Mouse (Mus musculus) spleen, postnatal 36 days (tissue): ENCODE measurements at regions not wholly inside any gene's neighbourhood (a gene's known extent, or its start where the extent isn't known, plus 50 kb on each side); places are given as distances from the start of the nearest gene placed in this dataset.
A peak's percentile ranks its signal among the peaks of the same experiment; 100 is the strongest.

Source experiments
- DNase-seq, 2 experiments: peaks; one replicate each; pipeline ENCODE4 v3.0.0; 2022; ENCODE audit warnings: low spot score in 2 of 2, mixed read lengths in 1 of 2

- DNase-seq, result no peak
Observed at GRCm38 (mm10) chr11:23996250-23996649, 78.6 kb downstream of the A830031A19Rik start.

GRCm38 (mm10) chr11:23994160-23994559, 80.7 kb downstream of the A830031A19Rik start:
- no peak for DNase-seq

DNA sequence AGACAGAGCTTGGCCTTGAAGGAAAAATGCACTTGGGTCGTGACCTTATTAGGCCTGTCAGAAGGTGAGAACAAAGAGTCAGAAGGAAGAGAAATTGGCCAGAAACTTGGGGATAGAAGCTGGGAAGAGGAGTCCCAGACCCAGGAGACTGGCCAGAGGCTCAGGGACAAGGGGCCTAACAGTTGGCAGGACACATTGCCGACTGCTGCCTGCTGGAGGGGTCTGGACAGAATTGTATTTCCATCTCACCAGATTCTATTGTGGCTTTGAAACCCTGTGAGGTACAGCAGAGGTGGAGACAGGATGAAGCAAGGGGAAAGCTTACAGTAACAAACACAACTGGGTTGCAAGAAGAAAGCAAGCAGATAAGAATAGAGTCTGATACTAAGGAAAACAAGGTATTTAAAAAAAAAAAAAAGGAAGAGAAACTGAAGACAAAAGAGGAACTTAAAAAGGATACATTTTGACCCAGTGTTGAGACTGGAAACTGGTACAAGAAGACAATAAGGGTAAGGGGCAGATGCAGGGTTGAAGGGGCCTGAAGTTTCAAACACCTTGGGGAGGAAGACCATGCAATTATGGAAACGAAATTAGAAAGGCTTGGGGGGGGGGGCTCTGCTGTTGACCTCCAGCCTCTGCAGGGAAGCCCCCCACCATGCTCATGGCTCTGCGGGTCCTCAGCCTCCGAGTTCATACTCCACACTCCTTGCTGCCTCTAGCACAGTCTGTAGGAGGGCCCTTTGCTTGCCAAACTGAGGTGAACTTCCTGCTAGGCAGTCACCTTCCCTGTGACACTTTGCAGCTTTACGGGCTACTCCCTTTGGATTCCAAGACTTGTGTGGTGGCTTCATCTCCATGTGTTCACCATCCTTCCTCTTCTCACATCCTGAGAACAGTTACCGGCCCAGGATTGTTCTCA, 87.1 kb downstream of the A830031A19Rik start:
- DNase-seq, result peak; percentile 43 to 46

DNA sequence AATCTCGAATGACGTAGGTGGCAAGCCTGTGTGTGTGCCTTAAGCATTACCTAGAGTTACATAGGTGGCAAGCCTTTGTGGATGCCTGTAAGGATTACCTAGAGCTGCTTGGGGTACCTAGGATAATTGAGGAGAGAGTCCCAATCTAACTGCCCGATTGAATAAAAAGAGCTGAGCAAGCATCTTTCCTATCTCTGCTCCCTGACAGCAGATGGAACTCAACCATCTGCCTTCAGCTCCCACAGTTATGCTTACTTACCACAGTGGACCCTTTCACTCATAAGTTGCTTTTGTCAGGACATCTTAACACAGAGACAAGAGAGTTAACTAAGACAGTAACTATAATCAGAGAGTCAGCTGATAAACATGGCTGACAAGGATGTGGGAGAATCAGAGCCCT, 89.6 kb downstream of the A830031A19Rik start:
- DNase-seq, result no peak

DNA sequence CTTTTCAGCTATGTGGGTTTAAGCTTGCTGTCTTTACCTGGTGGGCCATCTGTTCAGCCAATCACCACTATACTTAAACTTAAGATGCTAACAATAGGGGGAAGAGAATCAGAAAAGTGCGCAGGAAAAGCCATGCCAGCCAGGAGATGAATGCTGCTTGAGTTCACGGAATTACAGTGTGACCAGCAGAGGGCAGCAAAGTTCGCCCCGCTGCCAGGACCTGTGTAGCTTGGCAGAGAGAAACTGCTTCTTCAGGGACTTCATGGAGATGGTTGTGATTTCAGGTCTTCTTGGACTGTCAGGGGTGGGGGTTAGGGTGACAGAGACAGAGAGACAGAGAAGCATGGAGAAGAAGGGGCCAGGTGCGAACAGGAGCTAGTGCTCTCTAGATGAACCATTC, 84.3 kb upstream of the Papolg start:
- DNase-seq, result peak; percentile 58 to 60

DNA sequence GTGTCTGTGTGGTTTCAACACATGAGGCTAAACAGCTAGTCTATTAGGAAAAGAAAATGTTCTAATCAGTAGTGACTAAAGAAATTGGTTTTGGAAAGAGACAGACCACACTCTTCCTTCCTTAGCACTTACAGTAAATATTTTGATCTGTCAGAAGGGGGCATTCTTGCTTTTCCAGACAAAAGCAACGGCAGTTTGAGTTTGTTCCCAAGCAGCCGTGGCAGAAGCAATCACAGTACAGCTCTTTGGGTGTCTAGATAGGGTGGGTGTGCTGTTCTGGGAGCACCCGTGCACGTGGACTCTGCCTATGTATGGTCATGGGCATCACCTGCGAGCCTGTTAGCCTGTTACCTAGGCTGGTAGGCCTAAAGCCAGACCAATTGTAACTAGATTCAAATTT, 83.2 kb upstream of the Papolg start:
- no peak for DNase-seq

GRCm38 (mm10) chr11:23977096-23977495, 82.0 kb upstream of the Papolg start:
- DNase-seq, result no peak

- DNase-seq, result peak in 1 of 2 experiments; percentile 1
Observed at GRCm38 (mm10) chr11:23954323-23954722, 59.3 kb upstream of the Papolg start.

GRCm38 (mm10) chr11:23945966-23946365, 50.9 kb upstream of the Papolg start:
- DNase-seq, result no peak
